Mouse (Mus musculus) liver, postnatal 0 days (tissue): ENCODE data around the gene Stag1.

ENCODE experiments used
- CTCF ChIP-seq: sonication (generic); IDR thresholded peaks from 2 replicates; pipeline ENCODE4 v1.5.1; 2016; ENCODE audit warnings: antibody characterized with exemption, low read depth
- EP300 ChIP-seq: IDR thresholded peaks from 2 replicates; pipeline ENCODE4 v1.6.1; 2016; ENCODE audit warnings: antibody characterized with exemption, low read depth, mild to moderate bottlenecking

DNA sequence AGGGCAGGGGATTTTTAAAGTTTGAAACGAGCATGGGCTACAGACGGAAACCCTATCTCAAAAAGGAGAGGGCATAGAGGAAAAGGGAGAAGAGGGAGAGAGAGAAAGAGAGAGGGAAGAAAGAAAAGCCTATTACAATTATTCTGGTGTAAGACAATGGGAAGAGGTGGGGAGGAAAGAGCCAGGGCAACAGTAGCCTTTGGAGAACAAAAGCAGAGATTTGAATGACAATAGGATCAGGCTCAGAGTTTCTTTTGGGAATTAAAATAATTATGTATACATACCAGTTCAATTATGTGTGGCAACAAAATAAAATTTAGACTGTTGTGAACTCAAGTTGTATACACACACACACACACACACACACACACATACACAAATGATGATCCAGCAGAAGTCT lies 43.2 kb downstream of the Stag1 start:
- TF ChIP-seq EP300 (no peak), CTCF (no peak)
